Mouse (Mus musculus): ENCODE results near the gene Uso1. TPM values are rescaled to one million over a fixed set of nuclear protein-coding genes. Genes with fewer than 3 reads are reported as not detected.
A peak's percentile ranks its signal among the peaks of the same experiment; 100 is the strongest.

Gene Uso1
- polyA plus RNA-seq, 1 experiment, result 23.0 TPM

DNA sequence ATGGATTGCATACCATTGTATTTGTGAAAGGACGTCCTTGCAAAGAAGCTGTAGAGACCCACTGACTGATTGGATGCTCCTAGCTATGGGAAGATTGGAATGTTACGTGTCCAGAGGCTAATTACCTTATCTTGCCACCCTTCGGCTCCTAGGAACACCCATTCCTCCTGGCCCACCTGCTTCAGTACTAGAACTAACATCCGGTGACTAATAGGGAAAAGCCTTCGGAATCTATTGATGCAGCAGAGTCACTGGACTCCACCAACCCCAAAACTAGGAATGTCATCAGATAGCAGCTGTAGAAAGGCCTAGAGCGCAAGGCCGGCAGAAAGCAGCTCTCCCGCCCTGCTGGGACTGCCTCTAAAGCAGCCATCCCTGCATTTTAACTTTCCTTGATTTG is 36.1 kb upstream of the Uso1 start:
- WGBS, result 95% methylated on average over 8 of the region's 8 CpGs
- no peaks in the 10 kb centered on the region for H3K36me3 ChIP-seq (ENCODE audit: control insufficient read depth, insufficient read depth, low read length)
- no peak for DNase-seq

DNA sequence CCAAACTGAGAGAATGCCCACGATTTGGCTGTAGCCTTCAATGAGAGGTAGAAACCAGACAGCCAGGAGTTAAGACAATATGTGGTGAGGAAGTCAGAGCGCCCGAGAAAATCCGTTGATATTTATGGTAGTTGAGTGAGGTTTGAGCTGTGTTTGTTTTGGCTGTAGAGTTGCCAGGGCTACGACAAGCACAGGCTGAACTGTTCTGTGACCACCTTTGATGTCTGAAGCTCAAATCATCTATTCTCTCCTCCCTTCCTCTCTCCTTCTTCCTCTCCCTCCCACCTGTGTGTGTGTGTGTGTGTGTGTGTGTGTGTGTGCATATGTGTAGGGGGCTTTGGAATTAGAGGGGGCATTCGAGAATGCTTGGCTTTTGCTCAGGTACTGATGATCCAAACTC is 34.7 kb upstream of the Uso1 start:
- no peaks in the 10 kb centered on the region for H3K27me3 ChIP-seq (replicated peaks; ENCODE audit: control insufficient read depth, insufficient read depth, low read length)
- no peak for DNase-seq
- no peaks in the 10 kb centered on the region for H3K4me1 ChIP-seq (ENCODE audit: control insufficient read depth, insufficient read depth, low read length)
- TF ChIP-seq CTCF (conservative IDR thresholded peaks at IDR 0.05; ENCODE audit: insufficient read depth, insufficient read length, low read depth, low read length) (no peak), POLR2A (IDR thresholded peaks at IDR 0.05; ENCODE audit: low read depth, low read length) (no peak)
- no peaks in the 10 kb centered on the region for H3K36me3 ChIP-seq (ENCODE audit: control insufficient read depth, insufficient read depth, low read length)
- 30% methylated on average over 6 of the region's 6 CpGs for WGBS
- H3K4me3 ChIP-seq (ENCODE audit: insufficient read depth, low read depth, low read length), result no peak overlapping the region
- H3K27ac ChIP-seq (ENCODE audit: insufficient read depth, low read depth, low read length), result no peak overlapping the region

More for the DNA sequence above, 36.1 kb upstream of the Uso1 start:
- no peak overlapping the region for H3K4me3 ChIP-seq (ENCODE audit: insufficient read depth, low read depth, low read length)
- no peak overlapping the region for H3K27ac ChIP-seq (ENCODE audit: insufficient read depth, low read depth, low read length)
- no peaks in the 10 kb centered on the region for H3K4me1 ChIP-seq (ENCODE audit: control insufficient read depth, insufficient read depth, low read length)
- no peaks in the 10 kb centered on the region for H3K27me3 ChIP-seq (replicated peaks; ENCODE audit: control insufficient read depth, insufficient read depth, low read length)
- TF ChIP-seq POLR2A (IDR thresholded peaks at IDR 0.05; ENCODE audit: low read depth, low read length) (no peak), CTCF (conservative IDR thresholded peaks at IDR 0.05; ENCODE audit: insufficient read depth, insufficient read length, low read depth, low read length) (no peak)

DNA sequence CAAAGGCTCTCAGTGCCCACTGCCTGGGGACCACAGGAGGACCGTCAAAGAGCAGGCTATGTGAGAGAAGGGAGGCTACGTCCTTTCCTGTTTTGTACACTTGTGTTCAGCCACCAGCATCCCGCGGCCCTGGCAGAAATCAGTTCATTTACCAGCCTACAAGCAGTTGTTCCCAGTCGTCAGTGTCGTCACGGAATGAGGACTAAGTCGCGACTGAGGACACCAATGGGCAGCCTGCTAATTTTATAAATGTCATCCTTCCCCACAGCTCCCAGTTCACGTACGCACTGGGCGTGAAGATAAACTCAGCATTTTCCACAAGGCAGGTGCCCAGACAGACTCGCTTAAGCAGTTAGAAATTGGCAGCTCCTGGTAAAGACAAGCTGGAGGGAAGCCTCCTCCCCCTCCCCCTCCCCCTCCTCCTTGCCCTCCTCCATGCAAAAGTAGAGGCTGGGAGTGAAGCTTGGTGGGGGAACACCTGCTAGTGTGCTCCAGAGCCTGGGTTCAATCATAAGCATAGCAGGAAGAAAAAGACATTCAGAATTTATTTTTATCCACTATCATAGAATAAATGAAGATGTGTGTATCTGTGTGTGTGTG is 33.8 kb upstream of the Uso1 start:
- H3K27me3 ChIP-seq (replicated peaks; ENCODE audit: control insufficient read depth, insufficient read depth, low read length), result no peaks in the 10 kb centered on the region
- DNase-seq, result no peak
- H3K4me3 ChIP-seq (ENCODE audit: insufficient read depth, low read depth, low read length), result no peak overlapping the region
- no peak overlapping the region for H3K27ac ChIP-seq (ENCODE audit: insufficient read depth, low read depth, low read length)
- no peaks in the 10 kb centered on the region for H3K36me3 ChIP-seq (ENCODE audit: control insufficient read depth, insufficient read depth, low read length)
- no peak for TF ChIP-seq POLR2A (IDR thresholded peaks at IDR 0.05; ENCODE audit: low read depth, low read length)
- no peak for TF ChIP-seq CTCF (conservative IDR thresholded peaks at IDR 0.05; ENCODE audit: insufficient read depth, insufficient read length, low read depth, low read length)
- WGBS, result 75% methylated on average over 13 of the region's 13 CpGs
- H3K4me1 ChIP-seq (ENCODE audit: control insufficient read depth, insufficient read depth, low read length), result no peaks in the 10 kb centered on the region

DNA sequence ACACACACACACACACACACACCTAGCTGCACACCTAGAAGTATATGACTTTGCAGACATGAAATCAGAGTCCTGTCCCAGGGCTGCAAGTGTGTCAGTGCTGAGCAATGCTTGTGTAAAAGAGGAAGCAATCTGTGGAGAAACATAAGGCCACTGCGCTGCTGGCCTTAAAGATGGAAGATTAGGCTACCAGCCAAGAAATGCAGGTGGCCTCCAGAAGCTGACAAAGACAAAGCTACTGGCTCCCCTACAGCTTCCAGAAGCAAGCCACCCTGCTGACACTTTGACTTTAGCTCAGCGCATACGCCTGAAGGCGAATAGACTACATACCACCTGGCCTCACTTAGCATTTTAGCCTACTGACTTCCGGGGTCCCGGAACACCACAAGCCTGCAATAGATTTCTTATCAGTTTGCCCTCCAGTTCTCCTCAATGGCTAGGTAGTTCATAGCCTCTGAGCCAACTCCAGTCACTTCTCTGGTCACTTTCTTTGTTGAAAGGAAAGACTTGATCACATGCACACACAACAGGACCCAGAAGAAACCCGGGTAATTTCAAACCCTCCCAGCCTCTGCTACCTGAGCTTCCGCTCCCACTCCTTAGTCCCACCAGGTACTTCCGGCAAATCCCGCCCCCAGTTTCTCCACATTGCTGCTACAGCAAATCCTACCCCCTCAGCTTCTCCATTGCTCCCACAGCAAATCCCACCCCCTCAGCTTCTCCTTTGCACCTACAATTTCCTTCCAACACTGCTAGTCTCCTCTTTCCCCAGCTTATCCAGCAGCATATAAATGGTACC is 31.2 kb upstream of the Uso1 start:
- no peaks in the 10 kb centered on the region for H3K36me3 ChIP-seq (ENCODE audit: control insufficient read depth, insufficient read depth, low read length)
- WGBS, result 52% methylated on average over 10 of the region's 10 CpGs
- peak; percentile 30 for DNase-seq
- TF ChIP-seq CTCF (conservative IDR thresholded peaks at IDR 0.05; ENCODE audit: insufficient read depth, insufficient read length, low read depth, low read length) (no peak), POLR2A (IDR thresholded peaks at IDR 0.05; ENCODE audit: low read depth, low read length) (no peak)
- peak overlapping the region; percentile 55 for H3K27ac ChIP-seq (ENCODE audit: insufficient read depth, low read depth, low read length)
- no peaks in the 10 kb centered on the region for H3K27me3 ChIP-seq (replicated peaks; ENCODE audit: control insufficient read depth, insufficient read depth, low read length)
- H3K4me1 ChIP-seq (ENCODE audit: control insufficient read depth, insufficient read depth, low read length), result no peaks in the 10 kb centered on the region
- no peak overlapping the region for H3K4me3 ChIP-seq (ENCODE audit: insufficient read depth, low read depth, low read length)

DNA sequence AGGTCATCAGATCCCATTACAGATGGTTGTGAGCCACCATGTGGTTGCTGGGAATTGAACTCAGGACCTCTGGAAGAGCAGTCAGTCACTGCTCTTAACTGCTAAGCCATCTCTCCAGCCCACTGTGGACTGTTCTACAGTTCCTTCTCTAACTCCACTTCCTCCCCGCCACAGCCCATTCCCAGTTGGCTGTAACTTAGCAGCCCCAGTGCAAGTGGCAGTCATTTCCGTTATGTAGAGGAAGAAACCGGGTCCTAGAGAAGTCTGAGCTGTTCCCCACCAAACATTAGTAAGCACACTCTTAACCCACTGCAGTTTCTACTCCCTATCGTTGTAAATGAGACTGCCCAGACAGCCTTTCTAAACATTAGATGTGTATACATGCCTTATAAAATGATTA is 30.5 kb upstream of the Uso1 start:
- no peaks in the 10 kb centered on the region for H3K4me1 ChIP-seq (ENCODE audit: control insufficient read depth, insufficient read depth, low read length)
- H3K4me3 ChIP-seq (ENCODE audit: insufficient read depth, low read depth, low read length), result no peak overlapping the region
- no peaks in the 10 kb centered on the region for H3K27me3 ChIP-seq (replicated peaks; ENCODE audit: control insufficient read depth, insufficient read depth, low read length)
- TF ChIP-seq POLR2A (IDR thresholded peaks at IDR 0.05; ENCODE audit: low read depth, low read length) (no peak), CTCF (conservative IDR thresholded peaks at IDR 0.05; ENCODE audit: insufficient read depth, insufficient read length, low read depth, low read length) (no peak)
- no peaks in the 10 kb centered on the region for H3K36me3 ChIP-seq (ENCODE audit: control insufficient read depth, insufficient read depth, low read length)
- WGBS, result 76% methylated on average over 4 of the region's 4 CpGs
- DNase-seq, result no peak
- H3K27ac ChIP-seq (ENCODE audit: insufficient read depth, low read depth, low read length), result no peak overlapping the region

DNA sequence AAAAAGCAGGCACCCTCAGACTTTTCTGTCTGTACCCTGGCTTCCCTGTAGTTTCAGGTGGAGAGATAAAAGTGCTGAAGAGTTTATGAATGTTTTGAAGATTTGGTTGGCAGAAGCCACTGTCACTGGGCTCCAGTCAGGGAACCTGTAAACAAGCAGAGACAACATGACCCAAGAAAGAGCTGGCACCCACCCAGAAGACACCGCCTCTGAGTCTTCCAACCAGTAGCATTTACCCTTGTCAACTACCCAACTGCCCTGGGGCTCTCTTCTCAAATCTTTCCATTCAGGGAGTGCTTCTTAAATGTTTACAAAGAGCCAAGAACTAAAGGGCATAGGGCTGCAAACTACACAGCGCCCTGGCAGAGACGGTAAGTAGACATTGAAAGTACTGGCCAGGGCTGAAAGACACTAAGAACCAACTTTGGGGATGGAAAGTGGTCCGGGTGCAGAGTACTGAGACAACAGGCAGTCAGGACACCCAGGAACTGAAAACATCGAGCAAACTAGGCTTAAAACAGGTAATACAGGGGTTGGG is 26.9 kb upstream of the Uso1 start:
- Histone ChIP-seq H3K27me3 (replicated peaks; ENCODE audit: control insufficient read depth, insufficient read depth, low read length) (no peaks in the 10 kb centered on the region), H3K4me1 (ENCODE audit: control insufficient read depth, insufficient read depth, low read length) (no peaks in the 10 kb centered on the region), H3K36me3 (ENCODE audit: control insufficient read depth, insufficient read depth, low read length) (no peaks in the 10 kb centered on the region), H3K27ac (ENCODE audit: insufficient read depth, low read depth, low read length) (no peak overlapping the region), H3K4me3 (ENCODE audit: insufficient read depth, low read depth, low read length) (no peak overlapping the region)
- peak; percentile 36 for DNase-seq
- 87% methylated on average over 5 of the region's 5 CpGs for WGBS
- TF ChIP-seq CTCF (conservative IDR thresholded peaks at IDR 0.05; ENCODE audit: insufficient read depth, insufficient read length, low read depth, low read length) (no peak), POLR2A (IDR thresholded peaks at IDR 0.05; ENCODE audit: low read depth, low read length) (no peak)

DNA sequence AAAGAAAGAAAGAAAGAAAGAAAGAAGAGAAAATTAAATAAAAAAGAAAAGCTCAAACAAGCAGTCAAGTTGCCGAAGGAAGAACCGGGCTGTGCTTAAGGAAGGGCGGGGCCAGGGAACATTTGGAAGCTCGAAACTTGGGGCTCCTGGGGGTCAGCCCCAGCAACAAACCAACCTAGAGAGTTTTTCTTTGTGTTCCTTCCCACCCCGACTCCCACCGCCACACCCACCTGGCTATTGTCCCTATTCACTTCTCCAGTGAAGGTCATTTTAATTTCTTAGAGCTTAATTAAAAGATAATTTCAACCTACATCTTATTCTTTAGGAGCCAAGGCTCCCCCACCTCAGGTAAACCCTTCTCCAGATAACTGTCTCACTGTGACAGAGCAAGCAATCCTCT is 25.6 kb upstream of the Uso1 start:
- whole genome bisulfite sequencing, result 16% methylated on average over 6 of the region's 6 CpGs
- H3K27ac ChIP-seq (ENCODE audit: insufficient read depth, low read depth, low read length), result no peak overlapping the region
- H3K27me3 ChIP-seq (replicated peaks; ENCODE audit: control insufficient read depth, insufficient read depth, low read length), result no peaks in the 10 kb centered on the region
- H3K4me1 ChIP-seq (ENCODE audit: control insufficient read depth, insufficient read depth, low read length), result no peaks in the 10 kb centered on the region
- no peaks in the 10 kb centered on the region for H3K36me3 ChIP-seq (ENCODE audit: control insufficient read depth, insufficient read depth, low read length)
- H3K4me3 ChIP-seq (ENCODE audit: insufficient read depth, low read depth, low read length), result 0 out of 2 replicates have a peak overlapping the region, but pooled peaks have one; percentile 22
- no peak for TF ChIP-seq POLR2A (IDR thresholded peaks at IDR 0.05; ENCODE audit: low read depth, low read length)
- TF ChIP-seq CTCF (conservative IDR thresholded peaks at IDR 0.05; ENCODE audit: insufficient read depth, insufficient read length, low read depth, low read length), result no peak
- no peak for DNase-seq
